Mouse (Mus musculus) kidney, embryonic 14.5 days (tissue): Measurements from ENCODE around the gene Ruvbl1. TPM values are rescaled to one million over a fixed set of nuclear protein-coding genes. Genes with fewer than 3 reads are reported as not detected.

Experiments used
- polyA plus RNA-seq: library from polyadenylated mRNA; unstranded; fragments of >200 nt; fragmentation: Nextera tagmentation; extraction: Ambion mirVana; gene quantifications from 2 replicates; pipeline ENCODE4 v1.2.1, GENCODE M21; 2014

The Ruvbl1 gene
- polyA plus RNA-seq, 1 experiment from 2014 or later: 184 TPM

Other genes with a start within 250 kb of the Ruvbl1 start
- gene Dnajb8, start 243.1 kb upstream of the Ruvbl1 start, polyA plus RNA-seq: not detected in 2 replicates
- gene Eefsec, start 18.9 kb upstream of the Ruvbl1 start, polyA plus RNA-seq: 49.1 and 49.3 TPM in 2 replicates
- gene Sec61a1, start 53.5 kb downstream of the Ruvbl1 start, polyA plus RNA-seq: 132 and 245 TPM in 2 replicates
- 0.24 TPM in 1 of 2 replicates, not detected in the other for gene Kbtbd12, start 172.5 kb downstream of the Ruvbl1 start, polyA plus RNA-seq